Mouse (Mus musculus) embryo, embryonic 9.5 days (tissue): Measurements from ENCODE around the gene Gm10428.
A peak's percentile ranks its signal among the peaks of the same experiment; 100 is the strongest.

ENCODE experiments used
- DNase-seq: peaks from one replicate; pipeline ENCODE4 v3.0.0-alpha.2; 2017; ENCODE audit errors: extremely low spot score

Gene Gm10428

DNA sequence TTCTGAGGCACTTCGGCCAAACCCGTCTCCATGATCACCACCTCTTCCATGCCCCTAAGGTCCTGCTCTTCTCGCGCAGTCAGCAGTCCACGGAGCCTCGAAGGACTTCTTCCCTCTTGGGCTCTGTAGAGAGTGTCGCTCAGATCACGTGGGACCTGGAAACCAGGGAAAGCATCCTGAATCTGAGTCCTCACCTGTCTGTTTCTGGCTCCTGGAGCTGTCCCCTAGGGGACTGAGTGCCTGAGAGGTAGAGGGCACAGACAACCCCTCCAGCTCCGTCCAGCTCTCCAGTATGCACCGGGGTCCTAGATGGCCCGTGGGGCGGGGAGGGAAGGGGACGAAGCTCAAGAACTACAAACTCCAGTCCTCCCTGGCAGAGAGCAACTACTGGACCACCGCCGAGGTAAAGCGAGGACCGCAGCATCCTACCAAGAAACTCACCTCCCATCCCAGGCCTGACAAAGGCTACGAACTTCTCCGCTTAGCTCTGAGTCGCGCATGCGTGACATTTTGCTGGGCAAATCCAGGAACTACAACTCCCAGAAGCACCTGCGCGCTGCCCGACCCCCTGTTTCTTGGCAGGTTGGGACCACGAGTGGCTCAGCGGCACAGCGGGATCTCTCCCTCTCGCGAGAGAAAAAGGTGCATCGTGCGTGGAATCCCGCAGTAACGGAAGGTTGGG, 36.2 kb downstream of the Gm10428 start, which contains the start of gene Zfp286:
Gene Zfp286, minus strand, starts transcription at position 528 of the 682 bp plus-strand sequence.
- peak; percentile 91 for DNase-seq

DNA sequence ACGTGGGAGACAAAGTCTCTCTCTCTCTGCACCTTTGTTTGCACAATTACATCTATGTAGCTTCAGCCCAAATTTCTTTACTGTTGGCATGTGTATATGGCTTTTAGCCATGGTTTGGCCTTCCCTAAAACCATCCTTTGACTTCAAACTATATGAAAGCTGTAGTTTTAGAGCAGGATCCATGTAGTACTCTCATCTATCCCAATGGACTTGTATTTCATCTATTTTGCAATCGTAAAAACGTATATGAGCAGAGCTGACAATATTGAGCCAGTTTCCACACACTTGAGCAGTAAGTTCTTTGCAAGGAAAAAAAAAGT, 36.7 kb downstream of the Gm10428 start:
- DNase-seq = no peak
